In genomic region chr17:31739586-31739985, GRCm38 (mm10) we compare ENCODE assay signal across 19 mouse cellular contexts.
DNase-seq lines count a peak whose midpoint lies in the region; ATAC-seq and TF ChIP-seq lines count a peak whose summit lies in the region.
"Had no signal": no experiment of that assay in that cellular context is flagged by ENCODE, and none has a peak within 500 bp of the region (broad histone marks: within the 10 kb centered on the region; RNA-seq: fewer than 3 reads in every experiment).

No protein-coding gene starts in this region.

- no peaks in the 10 kb centered on the region for H3K4me1 ChIP-seq in forebrain, embryonic 12.5 days
- no peaks in the 10 kb centered on the region for H3K4me1 ChIP-seq in forebrain, embryonic 14.5 days (ENCODE audit: control insufficient read depth, insufficient read depth, low read length)
- H3K4me1 ChIP-seq in liver, embryonic 15.5 days (replicated peaks), result peaks cover 19% of the 10 kb centered on the region
- peaks cover 16% of the 10 kb centered on the region for H3K4me1 ChIP-seq in liver, postnatal 0 days (ENCODE audit: insufficient read depth)
- H3K4me1 ChIP-seq: hindbrain, embryonic 13.5 days; midbrain, embryonic 13.5 days had no signal

- peak overlapping the region; percentile 25; the same call in 1 of the 2 replicates for H3K27ac ChIP-seq in forebrain, embryonic 12.5 days
- no peak overlapping the region for H3K27ac ChIP-seq in forebrain, embryonic 14.5 days (ENCODE audit: low read depth, low read length)
- peak overlapping the region; percentile 45; the same call in 1 of the 2 replicates for H3K27ac ChIP-seq in liver, embryonic 15.5 days (replicated peaks)
- H3K27ac ChIP-seq in liver, postnatal 0 days (ENCODE audit: low read depth), result no peak overlapping the region
- H3K27ac ChIP-seq: hindbrain, embryonic 13.5 days; midbrain, embryonic 13.5 days had no signal

- no peak for ATAC-seq in forebrain, embryonic 12.5 days (ENCODE audit: low FRiP score)
- no peak for ATAC-seq in forebrain, embryonic 14.5 days
- ATAC-seq in liver, embryonic 15.5 days (ENCODE audit: insufficient read depth), result 0 out of 2 replicates have a peak, but pooled peaks have one; percentile 23
- ATAC-seq in liver, postnatal 0 days, result no peak
- no peak for ATAC-seq in erythroid progenitor cell, adult 5-6 weeks (replicated peaks; ENCODE audit: low FRiP score, poor library complexity, severe bottlenecking)
- ATAC-seq: forebrain, embryonic 16.5 days; midbrain, embryonic 13.5 days had no signal

- WGBS in forebrain, embryonic 12.5 days, result 65% methylated on average over 11 of the region's 11 CpGs
- 53% methylated on average over 11 of the region's 11 CpGs for WGBS in forebrain, embryonic 14.5 days
- WGBS in liver, embryonic 15.5 days (ENCODE audit: insufficient replicate concordance), result 60% methylated on average over 11 of the region's 11 CpGs
- 69% methylated on average over 11 of the region's 11 CpGs for WGBS in liver, postnatal 0 days (ENCODE audit: insufficient replicate concordance)

- no peak for DNase-seq in forebrain, embryonic 14.5 days (ENCODE audit: low spot score)
- no peak for DNase-seq in liver, postnatal 0 days
- DNase-seq in kidney, postnatal 10 days, result peak; percentile 35
- peak; percentile 51 for DNase-seq in lung, postnatal 36 days
- DNase-seq in layer of hippocampus, adult 9-10 months (ENCODE audit: low spot score), result no peak
- DNase-seq: adrenal gland, adult 2 months; cerebellum, adult 9-11 months; heart, adult 11 months; heart, postnatal 10 days; retina, postnatal 1 day; right cerebral cortex, postnatal 4 days; thymus, adult 18-20 months had no signal

- no peaks in the 10 kb centered on the region for H3K9me3 ChIP-seq in forebrain, embryonic 12.5 days
- H3K9me3 ChIP-seq in forebrain, embryonic 14.5 days (replicated peaks; ENCODE audit: control insufficient read depth, low read length), result no peaks in the 10 kb centered on the region
- no peaks in the 10 kb centered on the region for H3K9me3 ChIP-seq in liver, embryonic 15.5 days (replicated peaks)
- no peaks in the 10 kb centered on the region for H3K9me3 ChIP-seq in liver, postnatal 0 days (ENCODE audit: low read length)
- H3K9me3 ChIP-seq: hindbrain, embryonic 13.5 days; limb, embryonic 13.5 days; midbrain, embryonic 13.5 days had no signal

- H3K36me3 ChIP-seq in forebrain, embryonic 12.5 days (replicated peaks), result no peaks in the 10 kb centered on the region
- H3K36me3 ChIP-seq in forebrain, embryonic 14.5 days (ENCODE audit: control insufficient read depth, insufficient read depth, low read length), result no peaks in the 10 kb centered on the region
- no peaks in the 10 kb centered on the region for H3K36me3 ChIP-seq in liver, embryonic 15.5 days (replicated peaks)
- H3K36me3 ChIP-seq in liver, postnatal 0 days (replicated peaks; ENCODE audit: insufficient read depth, low read length), result no peaks in the 10 kb centered on the region
- H3K36me3 ChIP-seq: hindbrain, embryonic 13.5 days; limb, embryonic 13.5 days; midbrain, embryonic 13.5 days had no signal

- TF ChIP-seq CTCF in liver, postnatal 0 days (IDR thresholded peaks at IDR 0.05; ENCODE audit: low read depth), result no peak

- H3K27me3 ChIP-seq in forebrain, embryonic 12.5 days, result no peaks in the 10 kb centered on the region; the same call in 1 of the 2 replicates
- H3K27me3 ChIP-seq in forebrain, embryonic 14.5 days (replicated peaks; ENCODE audit: control insufficient read depth, insufficient read depth, low read length), result no peaks in the 10 kb centered on the region
- H3K27me3 ChIP-seq in liver, embryonic 15.5 days, result no peaks in the 10 kb centered on the region
- H3K27me3 ChIP-seq in liver, postnatal 0 days (ENCODE audit: insufficient read depth, low read length), result no peaks in the 10 kb centered on the region
- H3K27me3 ChIP-seq: hindbrain, embryonic 13.5 days; limb, embryonic 13.5 days; midbrain, embryonic 13.5 days had no signal

- no peak overlapping the region for H3K4me2 ChIP-seq in forebrain, embryonic 12.5 days
- H3K4me2 ChIP-seq in forebrain, embryonic 14.5 days (ENCODE audit: low read length), result no peak overlapping the region
- H3K4me2 ChIP-seq in liver, embryonic 15.5 days, result no peak overlapping the region
- H3K4me2 ChIP-seq in liver, postnatal 0 days (ENCODE audit: low read depth, low read length), result no peak overlapping the region
- H3K4me2 ChIP-seq: hindbrain, embryonic 13.5 days; limb, embryonic 13.5 days; midbrain, embryonic 13.5 days had no signal

- no peak for TF ChIP-seq EP300 in liver, postnatal 0 days (IDR thresholded peaks at IDR 0.05; ENCODE audit: low read depth)

- no peak overlapping the region for H3K4me3 ChIP-seq in forebrain, embryonic 12.5 days (replicated peaks)
- no peak overlapping the region for H3K4me3 ChIP-seq in forebrain, embryonic 14.5 days (ENCODE audit: low read depth, low read length)
- H3K4me3 ChIP-seq in liver, embryonic 15.5 days (replicated peaks), result no peak overlapping the region
- H3K4me3 ChIP-seq in liver, postnatal 0 days (ENCODE audit: low read depth, low read length), result no peak overlapping the region
- H3K4me3 ChIP-seq: hindbrain, embryonic 13.5 days; limb, embryonic 13.5 days; midbrain, embryonic 13.5 days had no signal

- no peak overlapping the region for H3K9ac ChIP-seq in forebrain, embryonic 12.5 days
- H3K9ac ChIP-seq in forebrain, embryonic 14.5 days (ENCODE audit: low read length), result no peak overlapping the region
- H3K9ac ChIP-seq in liver, embryonic 15.5 days, result no peak overlapping the region
- H3K9ac ChIP-seq in liver, postnatal 0 days (replicated peaks), result no peak overlapping the region
- H3K9ac ChIP-seq: hindbrain, embryonic 13.5 days; limb, embryonic 13.5 days; midbrain, embryonic 13.5 days had no signal

Comparison
In these comparisons a context has a peak if more than half of its experiments do, and no peak if none do; other contexts are left out.
1. H3K27ac ChIP-seq: peak in forebrain, embryonic 12.5 days (single experiment) and liver, embryonic 15.5 days (single experiment); none in forebrain, embryonic 14.5 days (single experiment) and liver, postnatal 0 days (single experiment).
2. DNase-seq: peak in kidney, postnatal 10 days (single experiment) and lung, postnatal 36 days (single experiment); none in forebrain, embryonic 14.5 days (single experiment), liver, postnatal 0 days (single experiment) and layer of hippocampus, adult 9-10 months (single experiment).